Mouse (Mus musculus): ENCODE data around the gene Gpr137b.
"Not testable (repeated sequence)": the region's sequence is repeated elsewhere in the genome, so short reads cannot be mapped to it uniquely, and the experiment has no call there.

GRCm38 (mm10) chr13:13362261-13362660 is 31.6 kb downstream of the Gpr137b start:
- not testable (repeated sequence) for TF ChIP-seq ZNF384 (IDR thresholded peaks at IDR 0.05; ENCODE audit: low read depth, low read length); HCFC1 (IDR thresholded peaks at IDR 0.05; ENCODE audit: borderline replicate concordance, insufficient read depth, low read length); MAFK (IDR thresholded peaks at IDR 0.05; ENCODE audit: insufficient read depth, low read depth, low read length); ZC3H11A (IDR thresholded peaks at IDR 0.05; ENCODE audit: borderline replicate concordance, low read depth, low read length)

All from ES-E14 (cell line).